Mouse (Mus musculus): Measurements from ENCODE around the gene Slc25a1. TPM values are rescaled to one million over a fixed set of nuclear protein-coding genes. Genes with fewer than 3 reads are reported as not detected.

The Slc25a1 gene
- polyA plus RNA-seq, 1 experiment from 2014 or later, result 63.5 TPM

DNA sequence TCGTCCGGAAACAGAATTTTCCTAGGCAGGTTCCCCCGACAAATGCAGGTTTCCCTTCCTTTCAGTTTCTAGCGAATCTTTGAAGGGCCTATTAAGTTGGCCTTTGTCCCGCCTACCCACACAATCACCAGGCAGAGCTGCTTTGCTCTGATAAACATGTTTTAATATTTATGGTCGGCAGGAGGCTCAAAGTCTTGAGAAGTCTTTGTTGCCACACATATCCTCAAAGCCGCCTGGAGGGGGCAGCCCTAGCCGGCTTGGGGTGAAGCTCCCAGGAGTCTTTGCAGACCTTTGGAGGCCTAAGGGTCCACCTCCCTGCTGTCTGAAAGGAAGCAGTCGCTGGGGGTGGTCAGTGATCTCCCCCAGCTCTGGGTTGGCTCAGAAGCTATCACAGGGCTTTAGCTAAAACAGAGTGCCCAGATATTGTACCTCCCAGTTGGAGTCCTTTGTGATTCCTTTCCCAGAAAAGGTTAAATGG, 647 bp upstream of the Slc25a1 start:
- H3K9ac ChIP-seq (ENCODE audit: low read depth, low read length), result peak overlapping the region; percentile 85
- peaks cover 21% of the 10 kb centered on the region for H3K4me1 ChIP-seq (ENCODE audit: control insufficient read depth, low read depth, low read length)
- ATAC-seq (ENCODE audit: low read depth), result peak; percentile 53
- H3K9me3 ChIP-seq (replicated peaks; ENCODE audit: control insufficient read depth, low read length), result no peaks in the 10 kb centered on the region
- H3K27ac ChIP-seq (ENCODE audit: low read length), result peak overlapping the region; percentile 90
- H3K4me2 ChIP-seq (ENCODE audit: low read depth, low read length), result peak overlapping the region; percentile 99
- H3K4me3 ChIP-seq (ENCODE audit: low read depth, low read length), result peak overlapping the region; percentile 86
- WGBS (ENCODE audit: insufficient replicate concordance), result 0% methylated on average over 9 of the region's 9 CpGs
- H3K27me3 ChIP-seq (ENCODE audit: control insufficient read depth, insufficient read depth, low read depth, low read length), result no peaks in the 10 kb centered on the region
- H3K36me3 ChIP-seq (ENCODE audit: control insufficient read depth, insufficient read depth), result no peaks in the 10 kb centered on the region

DNA sequence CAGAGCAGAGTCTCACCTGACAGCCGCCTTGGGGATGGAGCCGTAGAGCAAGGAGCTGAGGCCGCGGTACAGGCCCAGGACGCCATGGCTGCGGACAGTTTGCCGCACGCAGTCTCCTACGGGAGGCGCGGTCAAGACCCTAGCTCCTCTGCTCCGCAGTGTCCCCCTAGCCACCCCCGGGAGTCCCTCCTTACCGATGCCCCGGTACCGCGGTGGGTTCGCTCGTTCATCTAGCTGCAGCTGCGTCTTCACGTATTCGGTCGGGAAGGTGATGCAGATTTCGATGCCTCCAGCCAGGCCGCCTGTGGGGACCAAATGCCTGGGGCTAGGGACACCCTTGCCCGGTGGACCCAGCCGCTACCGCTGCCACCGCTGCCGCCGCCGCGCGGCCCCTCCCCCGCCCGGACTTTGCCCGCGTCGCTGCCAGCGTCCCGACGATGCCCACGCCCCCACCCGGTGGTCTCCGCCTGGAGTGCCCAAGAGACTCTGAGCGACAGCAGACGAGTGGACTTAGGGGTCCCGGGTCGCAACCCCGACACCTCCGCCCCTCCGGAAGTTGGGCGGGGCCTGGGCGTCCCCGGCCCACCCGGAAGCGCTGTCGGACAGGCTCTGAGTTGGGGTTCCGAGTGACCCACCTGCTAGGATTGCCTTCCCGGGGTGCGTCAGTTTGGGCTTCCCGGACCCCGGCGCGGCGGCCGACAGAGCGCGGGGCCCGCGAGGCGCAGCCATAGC, 502 bp downstream of the Slc25a1 start:
- H3K4me1 ChIP-seq (ENCODE audit: control insufficient read depth, low read depth, low read length), result peaks cover 22% of the 10 kb centered on the region
- WGBS (ENCODE audit: insufficient replicate concordance), result 1% methylated on average over 71 of the region's 72 CpGs
- peak overlapping the region; percentile 99 for H3K4me2 ChIP-seq (ENCODE audit: low read depth, low read length)

DNA sequence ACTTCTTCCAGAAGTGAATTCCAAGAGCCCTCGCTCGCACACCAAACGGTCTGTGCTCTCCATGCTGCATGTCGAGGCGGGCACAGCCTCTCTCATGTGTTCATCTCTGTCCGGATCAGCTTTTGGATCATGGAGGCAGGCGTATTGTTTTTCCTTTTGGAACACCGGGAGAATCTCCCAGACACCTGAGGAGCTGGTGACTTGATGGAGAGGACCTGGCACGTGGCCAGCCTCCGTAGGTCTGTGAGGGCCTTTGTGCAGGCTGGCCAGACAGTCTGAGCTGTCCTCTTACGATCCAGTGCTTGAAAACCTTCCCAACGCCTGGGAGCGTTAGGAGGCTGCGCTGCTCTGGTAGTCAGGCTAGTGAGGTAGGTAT, 5.9 kb downstream of the Slc25a1 start:
- H3K4me1 ChIP-seq (ENCODE audit: control insufficient read depth, low read depth, low read length), result peaks cover 20% of the 10 kb centered on the region
- under 1% methylated on average over 14 of the region's 14 CpGs for WGBS (ENCODE audit: insufficient replicate concordance)

More for the DNA sequence above, 502 bp downstream of the Slc25a1 start:
- Histone ChIP-seq H3K36me3 (ENCODE audit: control insufficient read depth, insufficient read depth) (no peaks in the 10 kb centered on the region), H3K9me3 (replicated peaks; ENCODE audit: control insufficient read depth, low read length) (no peaks in the 10 kb centered on the region), H3K4me3 (ENCODE audit: low read depth, low read length) (peak overlapping the region; percentile 86), H3K9ac (ENCODE audit: low read depth, low read length) (peak overlapping the region; percentile 85), H3K27me3 (ENCODE audit: control insufficient read depth, insufficient read depth, low read depth, low read length) (no peaks in the 10 kb centered on the region), H3K27ac (ENCODE audit: low read length) (peak overlapping the region; percentile 90)
- ATAC-seq (ENCODE audit: low read depth), result peak; percentile 12

DNA sequence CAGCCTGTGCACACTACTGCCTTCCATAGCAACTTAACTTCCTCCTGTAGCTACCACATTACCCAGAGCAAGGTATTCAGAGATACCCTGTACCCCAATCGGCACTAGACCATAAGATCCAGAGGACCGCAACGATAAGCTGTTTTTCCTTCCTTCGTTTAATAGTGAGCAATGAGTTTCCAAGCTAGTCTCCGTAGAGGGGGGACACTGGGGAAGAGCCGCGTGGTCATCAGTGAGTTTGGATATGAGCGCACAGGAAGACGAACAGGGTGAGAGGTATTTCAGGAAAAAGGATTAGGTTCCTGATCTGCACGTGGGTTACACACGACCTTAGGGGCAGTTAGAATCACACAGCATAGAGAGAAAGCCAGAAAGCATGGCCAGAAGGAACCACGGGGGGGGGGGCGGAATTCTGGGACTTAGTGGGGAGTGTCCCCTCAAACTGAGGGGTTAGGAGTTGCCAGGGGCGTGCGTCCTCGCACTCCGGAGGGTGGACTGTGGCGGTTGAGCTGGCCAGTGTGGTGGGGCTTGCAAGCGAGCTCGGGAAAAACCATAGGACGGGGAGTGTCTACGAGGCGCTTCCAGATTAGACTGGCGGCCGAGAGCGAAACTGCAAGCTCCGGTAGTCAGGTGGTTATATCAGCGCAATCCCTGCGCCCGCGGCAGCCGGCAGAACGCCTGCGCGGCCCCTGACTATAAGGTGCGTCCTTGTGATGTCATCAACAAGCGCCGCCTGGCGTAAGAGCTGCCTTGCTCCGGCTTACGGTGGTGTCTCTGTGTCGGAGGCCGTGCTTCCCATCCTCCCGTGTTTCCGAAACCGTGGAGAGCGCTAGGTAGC, 6.5 kb downstream of the Slc25a1 start:
- 1% methylated on average over 47 of the region's 47 CpGs for WGBS (ENCODE audit: insufficient replicate concordance)
- no peaks in the 10 kb centered on the region for H3K9me3 ChIP-seq (replicated peaks; ENCODE audit: control insufficient read depth, low read length)
- peak overlapping the region; percentile 91 for H3K4me2 ChIP-seq (ENCODE audit: low read depth, low read length)
- no peaks in the 10 kb centered on the region for H3K36me3 ChIP-seq (ENCODE audit: control insufficient read depth, insufficient read depth)
- peak; percentile 92 for ATAC-seq (ENCODE audit: low read depth)
- H3K27ac ChIP-seq (ENCODE audit: low read length), result peak overlapping the region; percentile 88
- H3K4me3 ChIP-seq (ENCODE audit: low read depth, low read length), result peak overlapping the region; percentile 89
- peaks cover 20% of the 10 kb centered on the region for H3K4me1 ChIP-seq (ENCODE audit: control insufficient read depth, low read depth, low read length)
- H3K27me3 ChIP-seq (ENCODE audit: control insufficient read depth, insufficient read depth, low read depth, low read length), result peaks cover 11% of the 10 kb centered on the region
- peak overlapping the region; percentile 74 for H3K9ac ChIP-seq (ENCODE audit: low read depth, low read length)

More for the DNA sequence above, 5.9 kb downstream of the Slc25a1 start:
- peak overlapping the region; percentile 74 for H3K9ac ChIP-seq (ENCODE audit: low read depth, low read length)
- H3K9me3 ChIP-seq (replicated peaks; ENCODE audit: control insufficient read depth, low read length), result no peaks in the 10 kb centered on the region
- peak overlapping the region; percentile 89 for H3K4me3 ChIP-seq (ENCODE audit: low read depth, low read length)
- ATAC-seq (ENCODE audit: low read depth), result peak; percentile 16; the same call in 1 of the 2 replicates
- H3K36me3 ChIP-seq (ENCODE audit: control insufficient read depth, insufficient read depth), result no peaks in the 10 kb centered on the region
- H3K27me3 ChIP-seq (ENCODE audit: control insufficient read depth, insufficient read depth, low read depth, low read length), result peaks cover 6% of the 10 kb centered on the region; the same call in 1 of the 2 replicates
- H3K27ac ChIP-seq (ENCODE audit: low read length), result peak overlapping the region; percentile 88
- peak overlapping the region; percentile 91 for H3K4me2 ChIP-seq (ENCODE audit: low read depth, low read length)

DNA sequence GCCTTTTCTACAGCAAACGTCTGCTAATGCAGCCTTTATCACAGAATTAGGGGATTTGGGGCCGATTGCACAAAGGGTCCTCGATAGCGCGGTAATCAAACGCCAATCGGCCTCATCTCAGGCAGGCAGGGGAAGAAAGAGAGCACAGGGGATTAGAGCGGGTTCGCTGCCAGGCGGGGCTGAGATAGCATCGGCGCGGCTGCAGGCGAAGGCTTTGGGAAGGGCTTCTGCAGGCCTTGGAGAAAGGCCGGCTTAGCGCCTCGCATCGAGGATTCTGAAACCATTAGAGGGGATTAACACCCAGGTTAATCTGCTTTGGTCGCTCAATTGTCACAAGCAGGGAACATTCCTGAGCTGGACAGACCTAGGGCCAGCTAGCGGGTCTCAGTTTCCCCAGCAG, 7.4 kb downstream of the Slc25a1 start:
- H3K27me3 ChIP-seq (ENCODE audit: control insufficient read depth, insufficient read depth, low read depth, low read length), result peaks cover 21% of the 10 kb centered on the region
- peak overlapping the region; percentile 91 for H3K4me2 ChIP-seq (ENCODE audit: low read depth, low read length)
- H3K4me1 ChIP-seq (ENCODE audit: control insufficient read depth, low read depth, low read length), result peaks cover 20% of the 10 kb centered on the region
- no peak overlapping the region for H3K4me3 ChIP-seq (ENCODE audit: low read depth, low read length)
- no peaks in the 10 kb centered on the region for H3K36me3 ChIP-seq (ENCODE audit: control insufficient read depth, insufficient read depth)
- no peaks in the 10 kb centered on the region for H3K9me3 ChIP-seq (replicated peaks; ENCODE audit: control insufficient read depth, low read length)
- ATAC-seq (ENCODE audit: low read depth), result no peak
- 38% methylated on average over 20 of the region's 20 CpGs for whole genome bisulfite sequencing (ENCODE audit: insufficient replicate concordance)
- H3K27ac ChIP-seq (ENCODE audit: low read length), result no peak overlapping the region
- H3K9ac ChIP-seq (ENCODE audit: low read depth, low read length), result peak overlapping the region; percentile 5; the same call in 1 of the 2 replicates

DNA sequence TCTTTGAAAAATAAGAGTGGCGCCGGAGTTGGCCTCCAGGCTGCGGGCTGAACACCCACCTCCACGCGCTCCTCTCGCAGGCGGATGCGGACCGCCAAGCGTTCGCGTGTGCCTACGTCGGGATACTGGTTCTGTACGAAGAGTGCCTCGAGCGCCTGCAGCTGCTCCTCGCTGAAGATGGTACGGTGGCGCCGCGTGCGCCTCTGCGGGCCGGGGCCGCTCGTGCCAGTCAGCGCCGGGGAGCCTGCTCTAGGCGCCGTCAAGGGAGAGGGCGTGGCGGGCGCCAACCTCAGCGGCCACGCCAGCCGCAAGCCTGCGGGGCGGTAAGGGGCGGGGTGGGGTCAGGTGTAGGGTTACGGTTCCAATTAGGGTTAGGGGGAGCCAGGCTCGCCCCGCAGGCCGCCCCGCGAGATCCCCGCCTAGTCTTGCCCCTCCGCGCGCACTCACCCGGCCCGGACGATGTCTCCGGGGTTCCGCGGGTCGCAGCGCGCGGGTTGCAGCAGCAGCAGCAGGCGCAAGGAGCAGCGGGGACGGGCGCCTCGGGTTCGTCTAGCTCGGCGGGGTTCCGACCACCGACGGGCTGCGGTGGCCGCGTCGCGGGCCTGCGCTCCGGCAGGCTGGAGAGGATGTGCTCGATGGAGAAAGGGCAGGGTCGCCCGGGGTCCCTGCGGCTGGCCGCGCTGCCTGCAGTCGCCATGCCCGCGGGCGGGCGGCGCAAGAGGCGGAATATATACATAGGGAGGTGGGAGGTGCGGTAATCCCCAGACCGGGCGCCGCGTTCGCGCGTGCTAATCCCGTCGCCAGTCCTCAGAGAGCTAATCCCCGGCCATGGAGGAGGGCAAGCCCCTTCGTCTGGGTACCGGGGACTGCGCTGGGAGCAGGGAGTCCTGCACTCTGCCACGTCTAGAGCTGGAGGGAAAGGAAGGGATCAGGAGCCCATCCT, 13.4 kb downstream of the Slc25a1 start, which contains the start of gene Gsc2:
Gene Gsc2, minus strand, starts transcription at position 753 of the 943 bp plus-strand sequence.
- under 1% methylated on average over 104 of the region's 106 CpGs for WGBS (ENCODE audit: insufficient replicate concordance)
- peaks cover 61% of the 10 kb centered on the region for H3K27me3 ChIP-seq (ENCODE audit: control insufficient read depth, insufficient read depth, low read depth, low read length)

DNA sequence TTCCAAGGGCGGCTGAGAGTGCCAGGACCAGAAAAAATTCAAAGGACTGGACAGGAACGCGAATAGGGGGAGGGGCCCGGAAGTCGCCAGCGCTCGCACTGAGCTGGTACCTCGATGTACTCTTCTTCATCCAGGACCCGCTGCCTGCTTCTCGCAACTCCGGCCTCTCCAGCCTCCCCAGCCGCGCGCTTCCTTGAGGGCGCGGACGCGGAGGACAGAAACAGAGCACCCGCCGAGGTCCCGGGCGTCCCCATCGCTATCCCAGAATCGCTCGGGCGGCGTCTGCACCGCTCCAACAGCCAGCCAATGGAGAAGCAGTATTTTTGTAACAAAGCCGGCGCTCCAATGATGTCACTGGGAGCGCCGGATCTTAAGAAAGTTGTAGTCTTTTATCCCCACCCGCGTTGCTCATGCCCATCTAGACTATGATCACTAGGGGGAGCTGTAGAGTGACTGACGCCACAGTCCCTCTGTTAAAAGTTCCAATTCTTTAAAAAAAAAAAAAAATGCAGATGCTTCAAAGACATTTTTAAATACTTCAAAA, 16.9 kb downstream of the Slc25a1 start, which contains the start of gene Ess2:
Gene Ess2, minus strand, starts transcription at position 297 of the 544 bp plus-strand sequence.
- Histone ChIP-seq H3K4me1 (ENCODE audit: control insufficient read depth, low read depth, low read length) (peaks cover 16% of the 10 kb centered on the region), H3K9me3 (replicated peaks; ENCODE audit: control insufficient read depth, low read length) (no peaks in the 10 kb centered on the region), H3K4me2 (ENCODE audit: low read depth, low read length) (peak within 1 kb of the TSS; percentile 71), H3K9ac (ENCODE audit: low read depth, low read length) (peak within 1 kb of the TSS; percentile 78), H3K27ac (ENCODE audit: low read length) (0 out of 2 replicates have a peak within 1 kb of the TSS, but pooled peaks have one; percentile 31), H3K36me3 (ENCODE audit: control insufficient read depth, insufficient read depth) (peaks cover 16% of the 10 kb centered on the region), H3K4me3 (ENCODE audit: low read depth, low read length) (peak within 1 kb of the TSS; percentile 85), H3K27me3 (ENCODE audit: control insufficient read depth, insufficient read depth, low read depth, low read length) (peaks cover 45% of the 10 kb centered on the region)
- WGBS (ENCODE audit: insufficient replicate concordance), result 0% methylated on average over 35 of the region's 35 CpGs
- peak; percentile 95 for ATAC-seq (ENCODE audit: low read depth)

More for the DNA sequence above, 13.4 kb downstream of the Slc25a1 start, which contains the start of gene Gsc2:
- H3K4me3 ChIP-seq (ENCODE audit: low read depth, low read length), result peak within 1 kb of the TSS; percentile 42
- H3K27ac ChIP-seq (ENCODE audit: low read length), result no peak within 1 kb of the TSS
- no peaks in the 10 kb centered on the region for H3K36me3 ChIP-seq (ENCODE audit: control insufficient read depth, insufficient read depth)
- no peak for ATAC-seq (ENCODE audit: low read depth)
- H3K9me3 ChIP-seq (replicated peaks; ENCODE audit: control insufficient read depth, low read length), result no peaks in the 10 kb centered on the region
- H3K4me2 ChIP-seq (ENCODE audit: low read depth, low read length), result peak within 1 kb of the TSS; percentile 62
- H3K9ac ChIP-seq (ENCODE audit: low read depth, low read length), result no peak within 1 kb of the TSS
- H3K4me1 ChIP-seq (ENCODE audit: control insufficient read depth, low read depth, low read length), result peaks cover 16% of the 10 kb centered on the region

DNA sequence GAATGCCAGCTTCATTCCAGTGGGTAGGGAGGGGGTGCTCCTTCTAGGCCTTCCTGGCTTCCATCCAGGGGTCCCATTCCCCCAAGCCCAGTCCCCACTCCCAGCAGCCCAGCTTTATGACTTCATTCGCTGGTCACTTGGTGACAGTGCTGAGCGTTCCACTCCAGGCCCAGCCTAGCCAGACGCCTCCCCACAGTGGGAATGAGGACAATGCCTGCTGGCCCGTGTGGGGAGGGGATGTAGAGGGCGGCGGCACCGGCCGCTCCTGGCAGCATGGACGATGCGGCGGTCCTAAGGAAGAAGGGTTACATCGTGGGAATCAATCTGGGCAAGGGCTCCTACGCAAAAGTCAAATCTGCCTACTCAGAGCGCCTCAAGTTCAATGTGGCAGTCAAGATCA, 29.6 kb downstream of the Slc25a1 start, which contains the start of the genes Dgcr2 and Tssk2:
Gene Dgcr2, minus strand, starts transcription at position 101 of the 400 bp plus-strand sequence.
Gene Tssk2, plus strand, starts transcription at position 176 of the 400 bp plus-strand sequence.
- Histone ChIP-seq H3K27me3 (ENCODE audit: control insufficient read depth, insufficient read depth, low read depth, low read length) (no peaks in the 10 kb centered on the region), H3K9ac (ENCODE audit: low read depth, low read length) (no peak within 1 kb of the TSS), H3K4me3 (ENCODE audit: low read depth, low read length) (no peak within 1 kb of the TSS), H3K4me2 (ENCODE audit: low read depth, low read length) (no peak within 1 kb of the TSS), H3K9me3 (replicated peaks; ENCODE audit: control insufficient read depth, low read length) (no peaks in the 10 kb centered on the region), H3K36me3 (ENCODE audit: control insufficient read depth, insufficient read depth) (peaks cover 8% of the 10 kb centered on the region; the same call in 1 of the 2 replicates), H3K27ac (ENCODE audit: low read length) (no peak within 1 kb of the TSS), H3K4me1 (ENCODE audit: control insufficient read depth, low read depth, low read length) (no peaks in the 10 kb centered on the region)
- WGBS (ENCODE audit: insufficient replicate concordance), result 75% methylated on average over 14 of the region's 14 CpGs
- ATAC-seq (ENCODE audit: low read depth), result no peak
